Mouse (Mus musculus) liver, embryonic 14.5 days (tissue): ENCODE results near the gene Tox3. TPM values are rescaled to one million over a fixed set of nuclear protein-coding genes. Genes with fewer than 3 reads are reported as not detected.

Experiments used
- ATAC-seq: fragments of 200-750 bp; cut with Nextera tagmentation; 2 replicates; pipeline ENCODE4 v1.8.0; 2017; ENCODE audit warnings: moderate number of reproducible peaks, mild to moderate bottlenecking, moderate library complexity; ENCODE audit not compliant: insufficient read depth
- DNase-seq, 3 experiments: peaks; one replicate each; pipeline ENCODE4 v3.0.0-alpha.2; 2012 to 2013; ENCODE audit warnings: low read depth in 3 of 3, low spot score in 3 of 3
- H3K27ac ChIP-seq: fragments of 300-500 bp; sonication (generic); 2 replicates; pipeline ENCODE4 v1.5.1; 2014; ENCODE audit warnings: moderate library complexity, mild to moderate bottlenecking, control low read depth, inconsistent platforms
- H3K27me3 ChIP-seq: fragments of 300-500 bp; sonication (generic); 2 replicates; pipeline ENCODE4 v1.6.1; 2014; ENCODE audit warnings: mild to moderate bottlenecking, low read length, moderate library complexity; ENCODE audit not compliant: control insufficient read depth, insufficient read depth
- H3K36me3 ChIP-seq: fragments of 300-500 bp; sonication (generic); replicated peaks from 2 replicates; pipeline ENCODE4 v1.6.1; 2014; ENCODE audit warnings: low read depth; ENCODE audit not compliant: control insufficient read depth, insufficient read depth
- H3K4me1 ChIP-seq, 2 experiments: fragments of 200-500 bp in 1 of 2; fragments of 300-500 bp in 1 of 2; sonication (generic) in 1 of 2; replicated peaks; 2 replicates each; pipeline ENCODE4 v1.6.1; 2012 to 2014; ENCODE audit warnings: antibody characterized with exemption in 1 of 2, inconsistent platforms in 1 of 2, low read length in 1 of 2; ENCODE audit not compliant: control insufficient read depth in 2 of 2, insufficient read depth in 2 of 2
- H3K4me2 ChIP-seq: fragments of 300-500 bp; sonication (generic); 2 replicates; pipeline ENCODE4 v1.6.1; 2014; ENCODE audit warnings: low read depth, mild to moderate bottlenecking, control low read depth, moderate library complexity
- H3K4me3 ChIP-seq, 2 experiments: fragments of 200-500 bp in 1 of 2; fragments of 300-500 bp in 1 of 2; sonication (generic) in 1 of 2; 2 replicates each; pipeline ENCODE4 v1.5.1; 2012 to 2014; ENCODE audit warnings: low read depth in 2 of 2, low read length in 2 of 2, mild to moderate bottlenecking in 2 of 2, control low read depth in 1 of 2, inconsistent platforms in 1 of 2, moderate library complexity in 1 of 2; ENCODE audit not compliant: insufficient read depth in 1 of 2
- H3K9ac ChIP-seq: fragments of 300-500 bp; sonication (generic); replicated peaks from 2 replicates; pipeline ENCODE4 v1.6.1; 2014; ENCODE audit warnings: mild to moderate bottlenecking, control low read depth, moderate library complexity
- H3K9me3 ChIP-seq: fragments of 300-500 bp; sonication (generic); 2 replicates; pipeline ENCODE4 v1.6.1; 2016; ENCODE audit warnings: low read length, mixed read lengths; ENCODE audit not compliant: control insufficient read depth
- CTCF ChIP-seq: IDR thresholded peaks from 2 replicates; pipeline ENCODE4 v1.5.1; 2016; ENCODE audit warnings: antibody characterized with exemption, low read depth, control low read depth
- EP300 ChIP-seq: IDR thresholded peaks from 2 replicates; pipeline ENCODE4 v1.6.1; 2016; ENCODE audit warnings: antibody characterized with exemption, low read depth
- WGBS: fragments of 180-500 bp; shearing (Covaris S2); extraction: QIAGEN DNeasy Blood & Tissue Kit; methylation state at CpG from one replicate; pipeline ENCODE4 v1.1.7; 2014; ENCODE audit not compliant: insufficient replicate concordance; 5-methylcytosine and 5-hydroxymethylcytosine counted together
- polyA plus RNA-seq, 2 experiments: library from polyadenylated mRNA; depleted of rRNA in 1 of 2; stranded (reverse) in 1 of 2; unstranded in 1 of 2; fragments of >200 nt; fragmentation: Nextera tagmentation in 1 of 2; extraction: Ambion mirVana in 1 of 2; gene quantifications; 2 replicates each; pipeline versions ENCODE4 v1.2.1 to v1.2.3; 2012 to 2014

Gene Tox3
- polyA plus RNA-seq, 2 experiments = 0.06 to 0.23 TPM

DNA sequence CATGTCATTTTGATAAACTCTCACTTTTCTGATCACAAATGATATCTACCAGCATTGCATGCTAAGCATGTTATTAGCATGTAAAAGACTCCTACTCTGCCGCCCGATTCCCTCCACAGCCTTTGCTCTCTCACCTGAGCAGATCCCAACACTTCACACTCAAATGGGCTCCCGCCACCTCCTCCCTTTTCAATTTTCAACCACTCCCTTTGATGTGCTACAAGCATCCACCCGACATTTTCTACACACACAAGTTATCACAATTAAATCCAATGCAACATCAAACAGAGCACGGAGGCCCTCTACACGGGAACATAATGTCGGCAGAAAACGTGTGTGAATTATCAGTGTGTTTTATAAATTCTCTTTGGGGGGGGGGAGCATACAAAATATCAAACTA is 81.9 kb downstream of the Tox3 start:
- Histone ChIP-seq H3K27ac (no peak overlapping the region), H3K4me2 (no peak overlapping the region), H3K27me3 (no peaks in the 10 kb centered on the region), H3K9ac (no peak overlapping the region), H3K4me1 (no peaks in the 10 kb centered on the region), H3K9me3 (no peaks in the 10 kb centered on the region), H3K36me3 (no peaks in the 10 kb centered on the region), H3K4me3 (no peak overlapping the region)
- 69% methylated on average over 8 of the region's 8 CpGs for WGBS
- no peak for ATAC-seq
- TF ChIP-seq CTCF = no peak
- no peak for TF ChIP-seq EP300
- no peak for DNase-seq

DNA sequence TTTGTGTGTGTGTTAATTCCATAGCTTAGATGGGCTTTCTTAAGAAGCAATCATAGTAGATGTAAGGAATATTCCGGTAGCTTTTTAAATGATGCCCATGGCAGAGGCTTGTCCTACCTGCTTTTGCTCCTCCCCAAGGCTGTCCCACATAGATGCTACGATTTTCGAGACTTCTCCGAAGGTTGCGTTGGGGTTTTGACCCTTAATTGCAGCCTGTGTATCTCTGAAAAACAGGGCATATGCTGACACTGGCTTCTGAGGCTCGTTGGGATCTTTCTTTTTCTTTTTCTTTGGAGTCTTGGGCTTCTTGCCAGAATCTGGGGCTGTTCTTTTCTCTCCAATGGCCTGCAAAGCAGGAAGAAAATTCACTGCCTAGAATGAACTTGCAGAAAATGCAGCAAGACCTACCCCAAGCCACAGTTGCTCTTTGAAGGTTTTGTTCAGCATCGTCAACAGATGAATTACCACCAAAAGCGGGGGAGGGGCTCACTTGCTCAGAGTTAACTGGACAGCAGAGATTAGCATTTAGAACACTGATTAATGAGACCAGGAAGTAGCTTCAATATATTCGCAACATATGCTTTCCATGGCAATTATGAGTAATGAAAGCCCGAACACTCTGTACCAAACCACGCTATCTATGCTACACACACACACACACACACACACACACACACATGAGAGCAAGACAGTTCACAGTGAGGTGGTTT is 93.8 kb downstream of the Tox3 start:
- no peak for ATAC-seq
- H3K9me3 ChIP-seq = no peaks in the 10 kb centered on the region
- H3K4me3 ChIP-seq = no peak overlapping the region
- H3K9ac ChIP-seq = no peak overlapping the region
- no peak overlapping the region for H3K4me2 ChIP-seq
- DNase-seq = no peak
- H3K27me3 ChIP-seq = no peaks in the 10 kb centered on the region
- H3K36me3 ChIP-seq = no peaks in the 10 kb centered on the region
- 62% methylated on average over 11 of the region's 11 CpGs for WGBS
- no peaks in the 10 kb centered on the region for H3K4me1 ChIP-seq
- TF ChIP-seq CTCF (no peak), EP300 (no peak)
- no peak overlapping the region for H3K27ac ChIP-seq

DNA sequence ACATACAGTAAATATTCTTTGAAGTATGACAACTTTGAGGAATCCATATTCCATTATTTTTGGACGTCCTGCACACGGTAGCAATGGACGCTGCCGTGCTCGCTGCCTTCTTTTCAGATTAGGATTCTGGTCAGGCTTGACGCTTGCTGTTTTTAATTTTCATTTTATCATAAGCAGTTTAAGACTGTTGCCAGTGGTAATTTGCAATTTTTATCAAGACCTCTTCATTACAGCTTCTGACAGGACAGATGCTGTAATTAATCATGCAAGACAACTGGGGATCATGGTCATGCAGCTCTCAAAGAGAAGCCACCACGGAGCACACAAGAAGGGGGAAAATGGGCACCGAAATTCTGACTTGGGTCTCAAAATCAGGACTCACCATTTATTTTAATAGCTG is 101.8 kb downstream of the Tox3 start:
- H3K4me1 ChIP-seq = no peaks in the 10 kb centered on the region
- no peak for TF ChIP-seq EP300
- no peak for TF ChIP-seq CTCF
- H3K4me3 ChIP-seq = no peak overlapping the region
- no peaks in the 10 kb centered on the region for H3K27me3 ChIP-seq
- no peaks in the 10 kb centered on the region for H3K9me3 ChIP-seq
- ATAC-seq = no peak
- no peak overlapping the region for H3K27ac ChIP-seq
- H3K9ac ChIP-seq = no peak overlapping the region
- 73% methylated on average over 8 of the region's 8 CpGs for WGBS
- DNase-seq = no peak
- no peak overlapping the region for H3K4me2 ChIP-seq
- H3K36me3 ChIP-seq = no peaks in the 10 kb centered on the region

DNA sequence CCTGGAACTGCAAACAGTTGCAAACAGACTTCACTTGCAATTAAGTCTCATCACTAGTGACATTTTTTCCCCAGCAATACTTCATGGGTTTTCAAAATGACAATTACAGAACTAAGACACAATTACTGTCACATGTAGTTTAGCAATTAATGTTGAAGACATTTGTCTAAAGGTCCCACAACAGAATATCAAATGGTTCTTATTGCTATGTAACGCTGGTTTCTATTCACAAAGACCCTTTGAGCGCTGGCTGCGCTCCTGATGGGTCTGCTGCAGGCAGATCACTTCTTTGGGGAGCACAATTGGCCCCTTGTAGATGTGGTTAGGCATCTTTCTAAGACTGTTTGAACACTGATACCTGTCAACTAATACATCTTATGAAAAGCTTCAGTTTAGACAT is 102.3 kb downstream of the Tox3 start:
- H3K4me3 ChIP-seq = no peak overlapping the region
- H3K9me3 ChIP-seq = no peaks in the 10 kb centered on the region
- H3K36me3 ChIP-seq = no peaks in the 10 kb centered on the region
- no peaks in the 10 kb centered on the region for H3K4me1 ChIP-seq
- H3K27ac ChIP-seq = no peak overlapping the region
- no peak overlapping the region for H3K9ac ChIP-seq
- DNase-seq (no peak), ATAC-seq (no peak)
- no peaks in the 10 kb centered on the region for H3K27me3 ChIP-seq
- TF ChIP-seq CTCF = no peak
- no peak for TF ChIP-seq EP300
- no peak overlapping the region for H3K4me2 ChIP-seq
- WGBS = 78% methylated on average over 3 of the region's 3 CpGs

DNA sequence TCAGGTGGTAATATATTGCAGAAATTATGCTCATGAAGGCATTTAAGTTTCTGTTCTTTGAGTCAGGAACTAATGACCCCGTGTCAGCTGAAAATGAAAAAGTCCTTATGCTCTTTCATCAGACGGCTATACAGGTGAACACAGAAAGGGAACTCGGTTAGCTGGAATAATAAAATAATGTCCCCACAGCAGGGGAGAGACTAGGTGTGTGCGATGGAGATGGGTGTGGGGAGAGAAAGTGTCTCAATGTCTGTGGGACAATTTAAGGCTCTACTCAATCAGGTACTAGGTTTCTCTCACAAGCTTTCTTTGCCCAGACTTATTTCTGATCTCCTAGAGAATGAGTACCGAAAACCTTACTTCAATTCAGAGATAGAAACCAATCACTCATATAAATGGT is 103.0 kb downstream of the Tox3 start:
- ATAC-seq (no peak), DNase-seq (no peak)
- Histone ChIP-seq H3K9ac (no peak overlapping the region), H3K27me3 (no peaks in the 10 kb centered on the region), H3K27ac (no peak overlapping the region), H3K4me2 (no peak overlapping the region), H3K9me3 (no peaks in the 10 kb centered on the region), H3K4me3 (no peak overlapping the region), H3K36me3 (no peaks in the 10 kb centered on the region), H3K4me1 (no peaks in the 10 kb centered on the region)
- 68% methylated on average over 5 of the region's 5 CpGs for WGBS
- TF ChIP-seq CTCF = no peak
- TF ChIP-seq EP300 = no peak
